Mouse (Mus musculus): ENCODE measurements around the gene Tox3.

Gene Tox3

DNA sequence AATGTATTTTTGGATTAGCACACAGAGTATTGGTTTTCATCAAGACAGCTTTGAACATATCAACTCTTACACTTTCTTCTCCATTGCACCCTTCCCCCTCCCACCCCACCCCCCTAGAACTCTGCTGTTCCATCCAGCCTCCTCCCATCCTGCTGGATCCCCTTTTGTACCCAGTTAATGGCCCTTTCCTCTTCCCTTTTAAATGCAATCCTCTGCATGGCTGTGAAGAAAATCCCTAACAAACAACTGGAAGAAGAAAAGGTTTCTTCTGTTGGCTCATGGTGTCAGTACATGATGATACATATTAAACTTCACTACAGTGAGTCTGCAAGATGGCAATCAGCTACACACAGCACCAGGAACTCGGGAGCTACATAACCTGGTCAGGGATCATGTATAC, 124.0 kb downstream of the Tox3 start:
- no peak for DNase-seq

GRCm38 (mm10) chr8:90209105-90210037, 138.8 kb downstream of the Tox3 start:
- no peak for DNase-seq
